20 mouse cellular contexts compared by ENCODE assay signal in genomic region chr15:4077978-4078377, GRCm38 (mm10). TPM values are rescaled to one million over a fixed set of nuclear protein-coding genes. Genes with fewer than 3 reads are reported as not detected.
DNase-seq lines count a peak whose midpoint lies in the region; TF ChIP-seq lines count a peak whose summit lies in the region.
"Had no signal": no experiment of that assay in that cellular context is flagged by ENCODE, and none has a peak within 500 bp of the region (broad histone marks: within the 10 kb centered on the region; RNA-seq: fewer than 3 reads in every experiment).

No protein-coding gene starts in this region.

- peaks cover 16% of the 10 kb centered on the region for H3K36me3 ChIP-seq in heart, adult 2 months (ENCODE audit: control insufficient read depth, insufficient read depth, low read length)
- H3K36me3 ChIP-seq in heart, embryonic 10.5 days = peaks cover 40% of the 10 kb centered on the region
- H3K36me3 ChIP-seq in CH12.LX (replicated peaks in 1 of 2; ENCODE audit: control insufficient read depth in 1 of 2, insufficient read depth in 1 of 2, low read length in 1 of 2) = peaks cover 0 to 25% of the 10 kb centered on the region in 2 experiments

- TF ChIP-seq EP300 in heart, adult 2 months (IDR thresholded peaks at IDR 0.05; ENCODE audit: insufficient read depth, low read depth, low read length) = no peak
- TF ChIP-seq EP300 in CH12.LX (IDR thresholded peaks at IDR 0.05; ENCODE audit: low read length) = no peak

- TF ChIP-seq RAD21 in CH12.LX (IDR thresholded peaks at IDR 0.05; ENCODE audit: low read depth, low read length) = no peak

- no peak overlapping the region for H3K4me3 ChIP-seq in heart, adult 2 months
- no peak overlapping the region for H3K4me3 ChIP-seq in heart, embryonic 10.5 days
- H3K4me3 ChIP-seq in layer of hippocampus, adult 2 months = no peak overlapping the region
- H3K4me3 ChIP-seq in CH12.LX (replicated peaks in 1 of 3; ENCODE audit: low read depth in 2 of 3, low read length in 2 of 3, poor library complexity in 1 of 3) = no peak overlapping the region
- no peak overlapping the region for H3K4me3 ChIP-seq in olfactory bulb, adult 2 months (ENCODE audit: insufficient read depth, low read depth, low read length)
- H3K4me3 ChIP-seq: forebrain, embryonic 10.5 days; forebrain, embryonic 13.5 days; gastrocnemius, adult 2 months; heart, embryonic 13.5 days had no signal

- no peaks in the 10 kb centered on the region for H3K27me3 ChIP-seq in heart, adult 2 months (ENCODE audit: control insufficient read depth, insufficient read depth, low read length)
- H3K27me3 ChIP-seq in heart, embryonic 10.5 days (ENCODE audit: insufficient read depth, poor library complexity, severe bottlenecking) = no peaks in the 10 kb centered on the region
- no peaks in the 10 kb centered on the region for H3K27me3 ChIP-seq in CH12.LX (replicated peaks)
- H3K27me3 ChIP-seq: forebrain, embryonic 13.5 days; heart, embryonic 13.5 days had no signal

- intact Hi-C loops in heart, adult 2 months (cut with DNase I) = no loop called here

- no peak overlapping the region for H3K9ac ChIP-seq in heart, adult 2 months (ENCODE audit: low read depth, low read length)
- no peak overlapping the region for H3K9ac ChIP-seq in CH12.LX (ENCODE audit: insufficient read depth, low read depth)
- H3K9ac ChIP-seq: forebrain, embryonic 13.5 days; heart, embryonic 13.5 days; hindbrain, embryonic 14.5 days had no signal

- DNase-seq in heart, adult 2 months = no peak
- no peak for DNase-seq in heart, embryonic 10.5 days (ENCODE audit: low spot score)
- DNase-seq in layer of hippocampus, adult 2 months (ENCODE audit: low spot score in 2 of 2) = no peak
- DNase-seq in layer of hippocampus, postnatal 25 days (ENCODE audit: extremely low spot score in 1 of 2, low spot score in 1 of 2) = no peak
- DNase-seq in CH12.LX (ENCODE audit: extremely low read depth) = no peak
- DNase-seq in testis, postnatal 10 days (ENCODE audit: low spot score) = no peak
- DNase-seq: adrenal gland, adult 8-10 months; adrenal gland, postnatal 25 days; cerebellum, adult 18-20 months; cerebellum, adult 9-10 months; cerebellum, postnatal 14 days; gastrocnemius, adult 2 months; gastrocnemius, postnatal 14 days; heart, postnatal 4 days had no signal

- TF ChIP-seq POLR2A in heart, adult 2 months (IDR thresholded peaks at IDR 0.05; ENCODE audit: insufficient read depth, low read depth, low read length) = no peak
- TF ChIP-seq POLR2A in CH12.LX (IDR thresholded peaks at IDR 0.05; ENCODE audit: low read depth, low read length) = no peak
- TF ChIP-seq POLR2A in olfactory bulb, adult 2 months (IDR thresholded peaks at IDR 0.05; ENCODE audit: insufficient read depth, low read depth, low read length) = no peak

- in situ Hi-C loops in CH12.LX (cut with MboI; ENCODE audit: low pct_ligation_motif_present, low pct_unique_long_range_greater_than_20kb, low sequenced_read_pairs) = no loop called here

- 70% methylated on average over 4 of the region's 4 CpGs for WGBS in heart, adult 2 months
- WGBS in heart, embryonic 10.5 days = 83% methylated on average over 4 of the region's 4 CpGs
- 58% methylated on average over 4 of the region's 4 CpGs for WGBS in olfactory bulb, adult 2 months

- TF ChIP-seq CTCF in heart, adult 2 months (IDR thresholded peaks at IDR 0.05) = no peak
- TF ChIP-seq CTCF in layer of hippocampus, adult 2 months (conservative IDR thresholded peaks at IDR 0.05) = no peak
- no peak for TF ChIP-seq CTCF in CH12.LX (conservative IDR thresholded peaks at IDR 0.05 in 1 of 2, IDR thresholded peaks at IDR 0.05 in 1 of 2; ENCODE audit: low read depth in 2 of 2, low read length in 2 of 2)
- no peak for TF ChIP-seq CTCF in olfactory bulb, adult 2 months (IDR thresholded peaks at IDR 0.05; ENCODE audit: insufficient read depth, low read depth, low read length)

- peak overlapping the region; percentile 5; the same call in 1 of the 2 replicates for H3K27ac ChIP-seq in heart, adult 2 months
- H3K27ac ChIP-seq in heart, embryonic 10.5 days = no peak overlapping the region
- 0 out of 2 replicates have a peak overlapping the region, but pooled peaks have one; percentile 3 for H3K27ac ChIP-seq in layer of hippocampus, adult 2 months
- H3K27ac ChIP-seq in CH12.LX (ENCODE audit: insufficient read depth, low read depth) = no peak overlapping the region
- 0 out of 2 replicates have a peak overlapping the region, but pooled peaks have one; percentile 24 for H3K27ac ChIP-seq in olfactory bulb, adult 2 months (ENCODE audit: insufficient read depth, low read depth, low read length)
- H3K27ac ChIP-seq: forebrain, embryonic 10.5 days; forebrain, embryonic 13.5 days; gastrocnemius, adult 2 months; heart, embryonic 13.5 days; hindbrain, embryonic 14.5 days; hindbrain, postnatal 0 days had no signal

- dilution Hi-C loops in CH12.LX (cut with MboI; ENCODE audit: extremely low pct_ligation_motif_present, extremely low pct_unique_long_range_greater_than_20kb, low sequenced_read_pairs) = no loop called here

- H3K79me2 ChIP-seq in heart, adult 2 months (replicated peaks; ENCODE audit: control insufficient read depth, insufficient read depth, low read length) = no peaks in the 10 kb centered on the region
- H3K79me2 ChIP-seq in CH12.LX (replicated peaks; ENCODE audit: control insufficient read depth, extremely low read depth, insufficient read depth, poor library complexity, severe bottlenecking) = no peaks in the 10 kb centered on the region

- peaks cover 2% of the 10 kb centered on the region for H3K4me1 ChIP-seq in heart, adult 2 months (ENCODE audit: control insufficient read depth, insufficient read depth, low read length)
- H3K4me1 ChIP-seq in heart, embryonic 10.5 days = no peaks in the 10 kb centered on the region
- H3K4me1 ChIP-seq in CH12.LX (ENCODE audit: control insufficient read depth in 1 of 2, insufficient read depth in 2 of 2) = peaks cover 10 to 40% of the 10 kb centered on the region in 2 experiments
- H3K4me1 ChIP-seq in olfactory bulb, adult 2 months (ENCODE audit: control insufficient read depth, insufficient read depth, low read length) = no peaks in the 10 kb centered on the region
- H3K4me1 ChIP-seq: forebrain, embryonic 10.5 days; forebrain, embryonic 13.5 days had no signal

- no peaks in the 10 kb centered on the region for H3K9me3 ChIP-seq in heart, embryonic 10.5 days
- H3K9me3 ChIP-seq in CH12.LX (replicated peaks; ENCODE audit: low read length) = no peaks in the 10 kb centered on the region
- H3K9me3 ChIP-seq: forebrain, embryonic 10.5 days; forebrain, embryonic 13.5 days had no signal

- H3K4me2 ChIP-seq in CH12.LX (ENCODE audit: insufficient read depth, low read depth, poor library complexity, severe bottlenecking) = no peak overlapping the region
- H3K4me2 ChIP-seq: forebrain, embryonic 13.5 days; heart, embryonic 13.5 days; hindbrain, embryonic 14.5 days had no signal

TF ChIP-seq in CH12.LX, 34 proteins besides CTCF, POLR2A, EP300 and RAD21:
- TF ChIP-seq IRF4 (IDR thresholded peaks at IDR 0.05; ENCODE audit: low read depth, low read length) (0 out of 2 replicates have a peak, but pooled peaks have one; percentile 28), HCFC1 (IDR thresholded peaks at IDR 0.05; ENCODE audit: low read depth, low read length) (no peak), JUND (conservative IDR thresholded peaks at IDR 0.05; ENCODE audit: low read depth, low read length) (0 out of 2 replicates have a peak, but pooled peaks have one; percentile 27)

RNA-seq across cellular contexts. Expression of gene Oxct1, which starts 51.8 kb away (rescaled TPM):
- total RNA-seq in heart, adult 2 months (2021) = 1,000 to 10,000 TPM; 1,394 to 1,524 TPM
- 304 and 520 TPM in 2 replicates for polyA plus RNA-seq in heart, adult 2 months (2012; rRNA removed)
- polyA plus RNA-seq in heart, embryonic 10.5 days (2016; fragmentation: Nextera tagmentation; extraction: Ambion mirVana) = 159 and 217 TPM in 2 replicates
- 100 to 1,000 TPM; 271 to 283 TPM for total RNA-seq in layer of hippocampus, adult 2 months (2021)
- 100 to 1,000 TPM; 339 to 348 TPM for total RNA-seq in layer of hippocampus, postnatal 25 days (2021)
- total RNA-seq in CH12.LX (2012; rRNA removed) = 101 and 103 TPM in 2 replicates
- total RNA-seq in CH12.LX (2014; rRNA removed) = 105 and 107 TPM in 2 replicates
- polyA plus RNA-seq in CH12.LX (2012; ENCODE audit: insufficient read length, low read depth) = 127 TPM in 2 replicates
- 209 TPM in 1 of 2 replicates, not detected in the other for polyA plus RNA-seq in olfactory bulb, adult 2 months (2012; ENCODE audit: insufficient read depth, insufficient read length, low replicate concordance, missing spikeins)

Comparison
In these comparisons a context has a peak if more than half of its experiments do, and no peak if none do; other contexts are left out.
1. H3K27ac ChIP-seq: peak in heart, adult 2 months (single experiment), layer of hippocampus, adult 2 months (single experiment) and olfactory bulb, adult 2 months (single experiment); none in heart, embryonic 10.5 days (single experiment) and CH12.LX (single experiment).